Mouse (Mus musculus) brain, embryonic 14.5 days (tissue): Measurements from ENCODE around the gene Cntfr.

Experiments used
- CTCF ChIP-seq: fragments of 200-500 bp; IDR thresholded peaks from 2 replicates; pipeline ENCODE4 v1.5.1; 2012; ENCODE audit warnings: inconsistent platforms, mild to moderate bottlenecking, moderate library complexity, borderline replicate concordance; ENCODE audit not compliant: insufficient read depth, insufficient read length; ENCODE audit errors: extremely low read depth
- POLR2A ChIP-seq: fragments of 200-500 bp; IDR thresholded peaks from 2 replicates; pipeline ENCODE4 v1.6.1; 2012; ENCODE audit warnings: mild to moderate bottlenecking, inconsistent platforms, borderline replicate concordance; ENCODE audit not compliant: poor library complexity, insufficient read depth, insufficient read length, severe bottlenecking; ENCODE audit errors: extremely low read depth

- peak; percentile 52; the same call in 1 of the 2 replicates for TF ChIP-seq CTCF
- TF ChIP-seq POLR2A: no peak
Measured at GRCm38 (mm10) chr4:41645488-41645887, 51.4 kb downstream of the Cntfr start.
